Mouse (Mus musculus) ovary, postnatal 14 days (tissue): ENCODE results near the gene Tmem175.

ENCODE experiments used
- DNase-seq: peaks from one replicate; pipeline ENCODE4 v3.0.0; 2022; ENCODE audit warnings: low spot score

Gene Tmem175

GRCm38 (mm10) chr5:108654444-108654990 lies 24.9 kb downstream of the Tmem175 start:
- no peak for DNase-seq

DNA sequence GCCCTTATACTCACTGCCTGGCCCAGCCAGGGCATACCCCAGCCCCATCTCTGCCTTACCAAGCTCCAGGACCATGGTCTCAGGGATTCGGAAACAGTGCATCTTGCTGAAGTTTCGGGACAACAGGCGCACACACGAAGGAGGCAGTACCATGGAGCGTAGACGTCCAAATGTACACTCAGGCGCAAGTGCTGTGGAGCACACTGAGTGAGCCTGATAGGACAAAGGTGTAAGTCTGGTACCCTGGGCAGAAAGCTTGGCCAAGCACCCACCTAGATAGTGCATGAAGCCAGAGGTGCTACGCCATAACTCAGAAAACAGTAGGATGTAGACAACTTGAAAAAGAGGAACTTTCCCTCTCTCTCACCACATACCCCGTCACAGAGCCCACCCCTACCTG lies 25.8 kb downstream of the Tmem175 start:
- DNase-seq, result no peak

DNA sequence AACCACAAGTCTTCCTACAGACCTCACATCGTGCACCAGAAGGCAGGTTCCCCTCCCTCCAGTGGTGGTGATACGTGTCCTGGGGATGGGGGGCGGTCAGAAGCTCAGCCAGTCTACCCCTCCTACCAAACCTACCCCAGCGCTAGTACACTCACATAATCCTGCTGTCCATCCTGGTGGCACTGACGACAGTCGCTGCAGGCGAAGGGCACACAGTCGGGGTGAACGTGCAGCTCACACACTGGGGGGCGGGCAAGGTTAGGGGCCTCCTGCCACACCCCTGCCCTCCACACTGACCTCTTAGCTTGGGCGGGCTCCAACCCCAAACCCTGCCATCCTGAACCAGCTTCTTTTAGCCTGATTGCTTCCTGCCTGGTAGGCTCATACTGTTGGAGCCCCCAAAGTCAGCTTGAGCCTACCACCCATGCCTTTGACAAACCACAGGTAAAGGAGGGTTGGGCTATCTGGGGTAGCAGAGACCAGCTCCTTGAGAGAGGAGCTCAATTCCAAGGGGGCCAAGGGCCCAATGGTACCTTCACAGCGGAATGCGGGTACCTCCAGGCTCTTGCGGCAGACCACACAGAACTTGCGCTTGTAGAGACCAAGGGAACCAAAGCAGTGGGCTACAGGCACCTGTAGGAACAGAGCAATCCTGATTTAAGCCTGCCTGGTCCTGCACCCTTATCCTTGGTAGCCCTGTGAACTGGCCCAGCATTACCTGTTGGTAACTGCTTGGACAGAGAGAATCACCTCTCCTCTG lies 26.5 kb downstream of the Tmem175 start:
- no peak for DNase-seq

DNA sequence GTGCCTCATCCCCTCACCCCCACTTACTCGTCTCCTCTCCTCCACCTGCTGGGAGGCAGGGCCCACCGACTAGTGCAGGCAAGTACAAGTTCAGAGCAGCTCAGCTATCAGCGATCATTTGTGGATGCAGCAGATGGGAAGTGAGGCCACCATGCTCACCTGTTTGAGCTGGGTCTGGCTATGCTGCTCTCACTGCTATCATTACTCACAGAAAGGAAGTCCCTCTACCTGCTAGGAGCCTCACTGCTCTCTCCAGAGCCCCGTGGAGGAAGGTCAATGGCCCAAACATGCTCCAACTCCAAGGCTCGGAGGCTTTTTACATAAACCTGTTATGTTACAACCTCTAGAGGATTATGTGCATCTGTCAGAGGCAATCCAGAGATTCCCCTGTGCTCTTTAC lies 27.8 kb downstream of the Tmem175 start:
- DNase-seq, result no peak

GRCm38 (mm10) chr5:108658611-108659010 lies 29.0 kb downstream of the Tmem175 start:
- DNase-seq, result no peak

DNA sequence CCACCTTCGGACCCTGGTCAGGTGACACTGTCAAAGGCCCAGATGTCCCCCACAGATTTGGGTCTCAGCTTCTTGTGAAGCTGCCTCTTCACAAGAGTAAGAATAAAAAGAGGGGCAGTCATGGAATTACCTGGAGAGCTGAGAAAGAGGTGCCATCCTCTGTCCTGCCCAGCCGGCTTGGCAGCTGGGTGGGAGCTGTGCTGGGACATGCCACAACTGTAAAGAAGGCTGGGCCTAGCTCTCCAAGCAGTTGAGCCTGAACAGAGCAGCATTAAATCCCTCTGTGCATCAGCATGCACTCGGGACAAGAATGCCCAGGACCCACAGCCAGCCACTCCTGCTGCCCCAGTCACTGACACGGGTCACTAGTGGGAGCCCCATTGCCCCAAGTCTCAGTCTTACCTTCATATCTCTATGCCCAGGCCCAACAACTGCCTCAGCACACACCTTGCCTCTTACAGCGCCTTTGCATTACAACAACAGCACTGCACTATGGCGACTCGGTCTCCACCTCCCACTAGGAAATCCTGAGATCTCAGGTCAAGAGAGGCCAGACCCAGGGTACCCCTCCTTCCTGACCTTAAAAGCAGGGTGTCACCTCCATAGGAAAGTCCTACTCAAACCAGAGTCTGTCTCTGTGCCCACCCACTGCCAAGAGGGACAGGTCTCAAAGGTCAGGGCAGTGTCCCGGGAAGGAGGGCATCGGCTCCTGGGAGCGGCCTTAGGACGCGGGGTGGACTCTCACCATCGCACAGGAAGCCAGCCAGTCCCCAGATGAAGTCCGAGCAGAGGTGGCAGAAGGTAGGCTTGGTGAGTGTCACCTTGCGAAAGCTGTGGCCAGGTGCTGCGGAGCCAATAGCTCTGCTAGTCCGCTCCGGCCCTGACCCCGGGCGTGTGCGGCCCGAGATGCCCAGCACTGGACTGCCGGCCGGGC lies 30.4 kb downstream of the Tmem175 start, which contains the start of gene Idua:
Gene Idua, plus strand, starts transcription at position 634 of the 934 bp plus-strand sequence.
- DNase-seq, result no peak

- peak; percentile 84 for DNase-seq
Observed at GRCm38 (mm10) chr5:108660632-108661268, 31.2 kb downstream of the Tmem175 start.

DNA sequence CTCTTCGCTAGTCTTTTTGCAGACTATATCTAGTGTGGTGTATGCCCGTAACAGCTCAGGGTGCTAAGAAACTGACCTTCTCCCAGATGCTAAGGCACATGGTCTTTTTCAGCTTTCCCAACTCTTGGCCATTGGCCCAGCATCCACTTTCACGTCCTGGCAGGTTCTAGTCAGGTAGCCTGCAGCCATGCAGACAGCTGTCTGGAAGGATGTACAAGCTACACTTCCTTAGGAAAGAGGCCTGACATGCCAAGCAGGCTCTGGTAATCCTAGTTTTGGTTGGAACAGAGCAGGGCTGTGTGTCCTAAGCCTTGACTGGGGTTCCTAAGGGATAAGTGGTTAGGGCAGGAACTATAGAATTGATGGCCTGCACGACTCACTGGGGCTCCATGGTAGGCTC lies 33.2 kb downstream of the Tmem175 start:
- DNase-seq, result no peak

GRCm38 (mm10) chr5:108665066-108665465 lies 35.5 kb downstream of the Tmem175 start:
- no peak for DNase-seq

DNA sequence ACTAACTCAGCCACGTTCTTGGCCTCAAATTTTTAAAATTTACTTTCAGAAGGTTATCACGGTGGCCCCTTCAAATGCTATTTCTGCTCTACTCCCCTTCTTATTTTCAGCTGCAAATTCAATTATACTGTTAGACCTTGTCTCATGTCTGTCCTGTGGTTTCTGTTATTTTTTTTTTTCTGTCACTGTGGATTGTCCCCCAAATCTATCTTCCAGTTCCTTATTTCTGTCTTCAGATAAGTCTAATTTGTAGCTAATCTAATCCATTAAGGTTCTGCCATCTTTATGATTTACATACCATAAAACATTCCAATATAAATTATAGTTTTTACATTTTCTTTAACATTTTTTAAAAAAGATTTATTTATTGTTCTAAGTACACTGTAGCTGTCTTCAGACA lies 37.8 kb downstream of the Tmem175 start:
- DNase-seq, result no peak

DNA sequence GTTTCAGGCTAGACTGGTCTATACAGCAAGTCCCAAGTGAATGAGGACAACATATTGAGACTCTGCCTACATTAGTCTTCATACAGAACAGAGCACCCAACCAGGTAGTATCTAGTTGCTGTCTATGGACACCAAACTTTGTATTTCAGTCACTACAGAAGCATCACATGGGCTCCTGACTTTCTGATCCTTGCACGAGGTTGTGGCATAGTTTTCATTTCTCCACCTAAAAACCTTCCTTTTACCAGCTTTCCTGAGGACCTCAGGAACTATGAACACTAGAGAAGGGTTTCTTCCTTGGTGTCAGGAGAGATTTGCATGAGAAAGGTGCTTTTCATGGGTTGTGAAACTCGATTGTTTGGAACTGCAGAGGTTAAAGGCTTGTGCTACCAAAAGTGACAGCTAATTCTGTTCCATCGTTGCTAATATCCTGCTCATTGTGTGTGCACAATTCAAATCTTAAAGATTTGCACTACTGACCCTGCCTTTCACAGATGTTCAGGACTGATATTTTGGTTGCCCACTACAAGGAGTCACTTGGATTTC lies 38.9 kb downstream of the Tmem175 start:
- no peak for DNase-seq

- DNase-seq, result peak; percentile 69
Observed at GRCm38 (mm10) chr5:108668977-108669936, 39.7 kb downstream of the Tmem175 start, which contains the start of gene Dgkq. Dgkq (minus strand) TSS chr5:108669672.

DNA sequence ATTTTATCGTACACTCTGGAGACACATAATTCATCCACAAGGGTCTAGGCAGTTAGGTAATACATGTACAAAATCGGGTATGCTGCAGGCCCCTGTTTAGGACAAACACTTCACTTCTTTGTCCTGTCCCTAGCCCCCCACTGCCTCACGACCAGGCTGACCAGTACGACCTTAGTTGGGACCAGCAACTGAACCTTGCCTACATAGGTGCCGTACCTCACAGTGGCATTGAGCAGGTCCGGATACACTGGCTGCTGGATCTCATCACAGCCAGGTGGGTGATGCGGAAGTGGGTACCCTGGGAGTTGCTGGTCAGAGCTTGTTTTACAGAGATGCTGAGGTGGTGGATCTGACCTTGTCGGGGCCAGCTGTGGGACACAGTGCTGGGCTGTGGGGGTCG lies 40.4 kb downstream of the Tmem175 start:
- DNase-seq, result no peak

DNA sequence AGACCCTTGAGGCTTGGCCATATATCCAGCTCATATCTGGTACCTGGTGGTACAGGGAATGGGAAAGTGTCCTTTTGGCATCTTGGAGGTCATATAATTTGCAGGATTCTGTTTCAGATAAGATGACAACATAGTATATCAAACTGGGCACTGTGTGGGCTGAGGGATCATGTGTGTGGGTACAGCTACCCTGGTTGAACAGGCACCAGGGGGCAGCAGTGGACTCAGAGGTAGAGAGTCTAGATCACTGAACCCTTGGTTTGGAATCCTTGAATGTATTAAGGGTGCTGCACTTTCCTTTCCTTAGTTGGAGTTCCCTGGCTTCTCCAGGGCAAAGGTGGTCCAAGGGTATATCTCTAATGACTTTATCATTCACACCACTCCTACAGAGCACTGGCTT lies 41.2 kb downstream of the Tmem175 start:
- DNase-seq, result no peak

DNA sequence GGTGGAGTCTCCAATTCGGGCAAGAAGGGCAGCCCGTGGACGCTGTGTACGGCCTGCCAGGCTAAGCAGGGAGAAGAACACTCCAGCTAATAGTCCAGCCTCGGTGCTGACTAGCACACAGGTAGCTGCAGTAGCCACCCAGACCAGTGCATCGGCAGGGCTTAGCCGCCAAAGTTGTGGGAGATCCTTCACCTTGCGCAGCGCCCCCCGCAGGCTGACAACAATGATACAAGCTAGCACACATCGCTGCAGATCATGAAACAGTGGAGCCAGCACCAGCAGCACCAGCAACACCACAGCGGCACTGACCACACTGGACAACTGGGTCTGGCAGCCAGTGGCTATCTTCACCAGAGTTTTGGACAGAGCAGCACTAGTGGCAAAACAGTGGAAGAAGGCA lies 42.2 kb downstream of the Tmem175 start:
- DNase-seq, result no peak

GRCm38 (mm10) chr5:108674624-108675023 lies 45.1 kb downstream of the Tmem175 start:
- DNase-seq, result no peak

DNA sequence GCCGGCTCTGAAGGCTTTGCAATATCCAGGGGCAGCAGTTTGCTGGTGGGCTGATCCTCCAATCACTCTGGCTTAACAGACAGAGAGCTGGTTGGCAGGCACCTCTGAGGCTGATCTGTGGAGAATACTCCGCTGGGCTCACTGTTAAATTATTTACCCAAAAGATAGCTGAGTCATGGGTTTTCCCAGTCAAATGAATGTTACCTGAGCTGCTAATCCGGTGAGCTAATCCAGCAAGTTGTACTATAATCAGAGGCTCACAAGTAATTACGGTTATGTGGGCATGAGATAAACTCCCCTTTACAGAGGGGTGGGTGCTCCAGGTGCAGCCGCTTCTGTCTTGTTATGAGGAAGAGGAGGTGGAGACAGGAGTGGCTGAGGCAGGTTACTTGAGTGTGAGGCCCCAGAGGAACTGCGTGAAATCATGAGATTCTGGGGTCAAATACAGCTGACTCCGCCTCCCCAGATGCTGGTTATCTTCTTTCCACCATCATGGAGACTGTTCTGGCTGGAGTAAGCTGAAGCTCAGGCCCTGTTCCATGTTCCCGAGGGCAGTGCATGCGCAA lies 45.8 kb downstream of the Tmem175 start, which contains the start of gene Slc26a1:
Gene Slc26a1, minus strand, starts transcription at position 319 of the 566 bp plus-strand sequence.
- no peak for DNase-seq

DNA sequence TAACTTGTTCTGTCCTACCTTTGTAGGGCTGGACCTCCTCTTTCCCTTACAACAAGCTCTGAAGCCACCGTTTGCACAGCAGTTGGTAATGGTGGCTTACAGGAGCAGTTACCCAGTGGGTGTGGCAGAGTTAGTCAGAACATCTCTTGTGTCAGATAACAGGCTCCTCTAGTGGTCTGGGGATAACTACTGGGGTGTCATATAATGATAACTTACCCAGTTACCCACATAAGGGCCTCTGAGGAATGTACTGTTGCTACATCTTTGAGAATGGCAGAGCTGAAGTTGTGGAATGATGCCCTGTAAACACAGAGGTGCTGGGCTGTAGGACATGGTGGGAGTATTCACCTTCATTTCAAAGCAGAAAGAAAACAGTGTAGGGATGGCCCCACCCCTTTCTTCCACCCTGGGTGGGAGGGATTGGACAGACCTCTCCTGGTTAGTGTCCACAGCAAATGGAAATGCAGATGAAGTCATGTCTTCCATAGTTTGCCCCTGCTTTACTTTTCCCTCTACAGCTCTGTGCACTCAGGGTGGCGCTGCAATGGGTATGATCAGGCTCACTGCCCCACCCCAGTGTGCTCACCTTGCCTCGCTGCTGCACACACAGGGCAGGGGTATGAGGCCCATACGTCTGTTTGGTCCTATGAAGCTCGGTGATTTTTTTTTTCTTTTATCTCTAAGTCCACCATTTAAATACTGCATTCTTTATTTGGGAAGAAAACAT lies 47.4 kb downstream of the Tmem175 start:
- DNase-seq, result no peak

GRCm38 (mm10) chr5:108677605-108678295 lies 48.2 kb downstream of the Tmem175 start:
- DNase-seq, result no peak
